Mouse (Mus musculus): ENCODE measurements around the gene Smarcc2. TPM values are rescaled to one million over a fixed set of nuclear protein-coding genes. Genes with fewer than 3 reads are reported as not detected.
A peak's percentile ranks its signal among the peaks of the same experiment; 100 is the strongest.

Gene Smarcc2
- polyA plus RNA-seq, 1 experiment from 2014 or later: 124 TPM

DNA sequence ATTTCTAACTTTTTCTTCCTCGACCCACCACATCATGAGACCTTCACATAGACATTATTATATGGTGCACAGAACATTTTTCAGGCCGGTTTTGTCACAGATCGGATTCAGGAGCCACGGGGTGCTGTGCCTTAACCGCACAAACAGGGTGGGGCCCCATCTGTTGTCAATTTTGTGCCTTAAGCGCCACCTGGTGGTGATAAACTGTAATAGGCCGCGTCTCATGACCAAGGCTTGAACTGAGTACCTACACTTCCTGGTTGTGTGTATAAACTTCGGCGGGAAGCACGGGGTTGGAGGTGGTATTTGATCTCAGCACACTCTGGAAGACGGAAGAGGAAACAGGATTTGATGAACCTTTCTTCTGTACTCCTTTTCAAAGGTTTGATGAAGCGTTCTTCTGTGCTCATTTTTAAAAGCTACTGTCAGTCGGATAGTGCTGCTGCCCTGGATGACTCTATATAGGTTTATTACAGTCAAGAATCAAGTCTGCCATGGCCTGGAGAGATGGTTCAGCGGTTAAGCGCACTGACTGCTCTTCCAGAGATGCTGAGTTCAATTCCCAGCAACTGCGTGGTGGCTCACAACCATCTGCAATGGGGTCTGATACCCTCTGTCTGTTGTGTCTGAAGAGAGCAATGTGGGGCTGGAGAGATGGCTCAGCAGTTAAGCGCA is 77.4 kb downstream of the Smarcc2 start:
- no peaks in the 10 kb centered on the region for H3K36me3 ChIP-seq (ENCODE audit: control insufficient read depth, insufficient read depth, low read length)
- no peaks in the 10 kb centered on the region for H3K4me1 ChIP-seq (ENCODE audit: control insufficient read depth, insufficient read depth, low read length)
- no peak overlapping the region for H3K27ac ChIP-seq (ENCODE audit: low read depth, low read length)
- no peak overlapping the region for H3K9ac ChIP-seq (ENCODE audit: low read length)
- ATAC-seq (ENCODE audit: insufficient read depth, low FRiP score, low TSS enrichment) (peak; percentile 90), DNase-seq (ENCODE audit: low spot score) (peak; percentile 87)
- 17% methylated on average over 18 of the region's 18 CpGs for WGBS
- no peaks in the 10 kb centered on the region for H3K9me3 ChIP-seq (ENCODE audit: control insufficient read depth, low read length)
- no peak overlapping the region for H3K4me2 ChIP-seq (ENCODE audit: low read depth)
- H3K27me3 ChIP-seq (ENCODE audit: control insufficient read depth, insufficient read depth, low read length): no peaks in the 10 kb centered on the region
- H3K4me3 ChIP-seq (ENCODE audit: low read depth, low read length): no peak overlapping the region

GRCm38 (mm10) chr10:128538340-128538870 is 79.4 kb downstream of the Smarcc2 start:
- Histone ChIP-seq H3K4me2 (ENCODE audit: low read depth) (no peak overlapping the region), H3K4me1 (ENCODE audit: control insufficient read depth, insufficient read depth, low read length) (no peaks in the 10 kb centered on the region), H3K9ac (ENCODE audit: low read length) (no peak overlapping the region), H3K36me3 (ENCODE audit: control insufficient read depth, insufficient read depth, low read length) (peaks cover 2% of the 10 kb centered on the region), H3K4me3 (ENCODE audit: low read depth, low read length) (no peak overlapping the region), H3K27ac (ENCODE audit: low read depth, low read length) (no peak overlapping the region), H3K27me3 (ENCODE audit: control insufficient read depth, insufficient read depth, low read length) (no peaks in the 10 kb centered on the region), H3K9me3 (ENCODE audit: control insufficient read depth, low read length) (no peaks in the 10 kb centered on the region)
- ATAC-seq (ENCODE audit: insufficient read depth, low FRiP score, low TSS enrichment) (no peak), DNase-seq (ENCODE audit: low spot score) (no peak)
- WGBS: 83% methylated on average over 1 of the region's 1 CpGs

Small RNA genes lying within 50 kb of the gene (microRNA-seq; reads per million reads assigned to microRNA genes)
- gene Mir6916 (not detected), gene Mir8105 (not detected)

Other genes with a start within 250 kb of the Smarcc2 start
- 26.2 and 28.0 TPM in 2 replicates for gene Spryd4, start 247.4 kb upstream of the Smarcc2 start, polyA plus RNA-seq (2014; fragmentation: Nextera tagmentation; extraction: Ambion mirVana)
- not detected in 2 replicates for gene Mip, start 233.4 kb upstream of the Smarcc2 start, polyA plus RNA-seq (2014; fragmentation: Nextera tagmentation; extraction: Ambion mirVana)
- gene Timeless, start 227.2 kb upstream of the Smarcc2 start, polyA plus RNA-seq (2014; fragmentation: Nextera tagmentation; extraction: Ambion mirVana): 58.7 and 61.2 TPM in 2 replicates
- 0.99 TPM in 1 of 2 replicates, not detected in the other for gene Apon, start 205.2 kb upstream of the Smarcc2 start, polyA plus RNA-seq (2014; fragmentation: Nextera tagmentation; extraction: Ambion mirVana)
- not detected in 2 replicates for gene Apof, start 190.6 kb upstream of the Smarcc2 start, polyA plus RNA-seq (2014; fragmentation: Nextera tagmentation; extraction: Ambion mirVana)
- 15.2 and 17.2 TPM in 2 replicates for gene Stat2, start 188.7 kb upstream of the Smarcc2 start, polyA plus RNA-seq (2014; fragmentation: Nextera tagmentation; extraction: Ambion mirVana)
- not detected in 2 replicates for gene Il23a, start 160.5 kb upstream of the Smarcc2 start, polyA plus RNA-seq (2014; fragmentation: Nextera tagmentation; extraction: Ambion mirVana)
- gene Pan2, start 155.9 kb upstream of the Smarcc2 start, polyA plus RNA-seq (2014; fragmentation: Nextera tagmentation; extraction: Ambion mirVana): 33.3 and 35.2 TPM in 2 replicates
- gene Cnpy2, start 136.8 kb upstream of the Smarcc2 start, polyA plus RNA-seq (2014; fragmentation: Nextera tagmentation; extraction: Ambion mirVana): 248 and 261 TPM in 2 replicates
- 266 and 284 TPM in 2 replicates for gene Cs, start 121.5 kb upstream of the Smarcc2 start, polyA plus RNA-seq (2014; fragmentation: Nextera tagmentation; extraction: Ambion mirVana)
- 19.0 and 24.1 TPM in 2 replicates for gene Coq10a, start 90.3 kb upstream of the Smarcc2 start, polyA plus RNA-seq (2014; fragmentation: Nextera tagmentation; extraction: Ambion mirVana)
- gene Ankrd52, start 82.1 kb upstream of the Smarcc2 start, polyA plus RNA-seq (2014; fragmentation: Nextera tagmentation; extraction: Ambion mirVana): 9.5 and 10.4 TPM in 2 replicates
- gene Slc39a5, start 58.0 kb upstream of the Smarcc2 start, polyA plus RNA-seq (2014; fragmentation: Nextera tagmentation; extraction: Ambion mirVana): not detected in 2 replicates
- gene Nabp2, start 47.8 kb upstream of the Smarcc2 start, polyA plus RNA-seq (2014; fragmentation: Nextera tagmentation; extraction: Ambion mirVana): 115 and 127 TPM in 2 replicates
- 43.5 and 46.8 TPM in 2 replicates for gene Rnf41, start 47.6 kb upstream of the Smarcc2 start, polyA plus RNA-seq (2014; fragmentation: Nextera tagmentation; extraction: Ambion mirVana)
- 776 and 804 TPM in 2 replicates for gene Myl6, start 34.9 kb downstream of the Smarcc2 start, polyA plus RNA-seq (2014; fragmentation: Nextera tagmentation; extraction: Ambion mirVana)
- gene Myl6b, start 39.4 kb downstream of the Smarcc2 start, polyA plus RNA-seq (2014; fragmentation: Nextera tagmentation; extraction: Ambion mirVana): 2.4 and 3.5 TPM in 2 replicates
- gene Esyt1, start 66.6 kb downstream of the Smarcc2 start, polyA plus RNA-seq (2014; fragmentation: Nextera tagmentation; extraction: Ambion mirVana): 27.3 and 34.1 TPM in 2 replicates
- gene Zc3h10, start 88.5 kb downstream of the Smarcc2 start, polyA plus RNA-seq (2014; fragmentation: Nextera tagmentation; extraction: Ambion mirVana): 16.6 and 18.3 TPM in 2 replicates
- gene Rpl41, start 90.1 kb downstream of the Smarcc2 start, polyA plus RNA-seq (2014; fragmentation: Nextera tagmentation; extraction: Ambion mirVana): 3,132 and 3,213 TPM in 2 replicates
- 245 and 251 TPM in 2 replicates for gene Pa2g4, start 106.7 kb downstream of the Smarcc2 start, polyA plus RNA-seq (2014; fragmentation: Nextera tagmentation; extraction: Ambion mirVana)
- gene Erbb3, start 130.4 kb downstream of the Smarcc2 start, polyA plus RNA-seq (2014; fragmentation: Nextera tagmentation; extraction: Ambion mirVana): 14.4 and 17.3 TPM in 2 replicates
- 626 and 686 TPM in 2 replicates for gene Rps26, start 167.5 kb downstream of the Smarcc2 start, polyA plus RNA-seq (2014; fragmentation: Nextera tagmentation; extraction: Ambion mirVana)
- gene Ikzf4, start 186.7 kb downstream of the Smarcc2 start, polyA plus RNA-seq (2014; fragmentation: Nextera tagmentation; extraction: Ambion mirVana): 4.2 and 5.1 TPM in 2 replicates
- 15.6 and 17.2 TPM in 2 replicates for gene Suox, start 214.8 kb downstream of the Smarcc2 start, polyA plus RNA-seq (2014; fragmentation: Nextera tagmentation; extraction: Ambion mirVana)
- 82.2 and 82.9 TPM in 2 replicates for gene Rab5b, start 237.0 kb downstream of the Smarcc2 start, polyA plus RNA-seq (2014; fragmentation: Nextera tagmentation; extraction: Ambion mirVana)
- gene Pmel, start 244.9 kb downstream of the Smarcc2 start, polyA plus RNA-seq (2014; fragmentation: Nextera tagmentation; extraction: Ambion mirVana): 4.0 and 4.6 TPM in 2 replicates
- gene Cdk2, start 245.8 kb downstream of the Smarcc2 start, polyA plus RNA-seq (2014; fragmentation: Nextera tagmentation; extraction: Ambion mirVana): 93.9 and 99.5 TPM in 2 replicates

Measured in neural tube, embryonic 11.5 days (tissue).